Mouse (Mus musculus) layer of hippocampus, adult 2 months (tissue): Measurements from ENCODE around the gene Tmem62. TPM values are rescaled to one million over a fixed set of nuclear protein-coding genes. Genes with fewer than 3 reads are reported as not detected.
"Not testable (repeated sequence)": the region's sequence is repeated elsewhere in the genome, so short reads cannot be mapped to it uniquely, and the experiment has no call there.

Source experiments
- DNase-seq, 2 experiments: peaks; one replicate each; pipeline ENCODE4 v3.0.0; 2022; ENCODE audit warnings: low spot score in 2 of 2
- H3K27ac ChIP-seq: fragments of 200-600 bp; 2 replicates; pipeline ENCODE4 v1.8.1; 2022
- H3K4me3 ChIP-seq: fragments of 200-600 bp; 2 replicates; pipeline ENCODE4 v1.8.1; 2022; ENCODE audit warnings: mild to moderate bottlenecking
- CTCF ChIP-seq: fragments of 200-600 bp; conservative IDR thresholded peaks from 2 replicates; pipeline ENCODE4 v1.8.1; 2022; ENCODE audit warnings: antibody characterized with exemption, mild to moderate bottlenecking, moderate library complexity
- long read RNA-seq, 2 experiments: library from polyadenylated mRNA; stranded (forward); transcript quantifications; one replicate each; pipeline ENCODE4 v2.0.0; 2021; ENCODE audit warnings: borderline mapping rate in 2 of 2
- total RNA-seq, 2 experiments: library from RNA; stranded (reverse); gene quantifications; 2 replicates each; pipeline ENCODE4 v1.2.3; 2021

Gene Tmem62
- total RNA-seq, result 10 to 100 TPM; 26.2 to 26.6 TPM
- long read RNA-seq, experiment 1, transcript Tmem62-201 (14 exons, 2,921 nt), result major isoform, 10 of 17 reads
- long read RNA-seq, experiment 1, partial matches to known transcripts, result 0 of 17 reads
- long read RNA-seq, experiment 1, other reads (novel, unspliced or antisense), result 5 of 17 reads
- long read RNA-seq, experiment 2, transcript Tmem62-201 (14 exons, 2,921 nt), result major isoform, 12 of 23 reads
- long read RNA-seq, experiment 2, partial matches to known transcripts, result 1 of 23 reads
- long read RNA-seq, experiment 2, other reads (novel, unspliced or antisense), result 6 of 23 reads

DNA sequence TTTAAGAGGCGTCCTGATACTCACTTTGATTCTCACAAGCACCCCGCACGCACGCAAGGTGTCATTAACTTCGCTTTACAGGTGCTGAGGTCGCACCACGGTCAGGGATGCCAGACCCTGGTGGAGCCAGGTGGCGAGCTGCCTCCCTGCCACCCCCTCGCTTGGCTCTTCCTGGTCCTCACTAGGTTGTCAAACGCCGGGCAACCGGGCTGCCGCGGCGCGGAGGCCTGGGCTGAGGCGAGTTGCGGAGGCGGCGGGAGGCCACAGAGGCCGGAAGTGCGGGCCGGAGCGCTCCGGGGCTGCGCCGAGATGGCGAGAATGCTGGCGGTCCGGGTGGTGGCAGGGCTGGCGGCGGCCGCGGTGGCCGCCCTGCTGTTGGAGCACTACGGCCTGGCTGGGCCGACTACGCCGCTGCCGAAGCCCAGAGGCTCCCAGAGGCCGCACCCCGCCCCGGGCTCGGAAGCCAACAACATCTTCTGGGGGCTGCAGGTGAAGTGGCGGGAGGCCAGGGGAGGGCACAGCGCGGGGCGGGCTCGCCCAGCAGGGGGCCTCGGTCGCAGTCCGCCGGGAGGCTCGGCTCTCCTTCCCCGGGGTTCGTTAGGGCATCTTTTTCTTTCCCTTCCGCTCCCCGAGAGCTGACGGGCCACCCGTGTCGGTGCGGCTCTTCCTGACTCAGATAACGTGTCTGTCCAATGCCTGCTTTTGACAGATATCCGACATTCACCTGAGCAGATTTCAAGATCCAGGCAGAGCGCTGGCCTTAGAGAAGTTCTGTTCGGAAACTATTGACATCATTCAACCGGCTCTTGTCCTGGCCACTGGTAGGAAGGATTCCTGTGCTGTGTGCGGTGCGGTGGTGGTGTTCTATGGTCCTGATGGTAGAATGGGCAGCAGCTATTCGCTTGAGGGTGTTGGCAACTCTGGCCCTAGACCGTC lies at the start of gene Tmem62:
Gene Tmem62, plus strand, starts transcription at position 28 of the 936 bp plus-strand sequence.
- peak; percentile 36 to 50 for DNase-seq
- Histone ChIP-seq H3K27ac (peak within 1 kb of the TSS; percentile 96), H3K4me3 (peak within 1 kb of the TSS; percentile 78)
- TF ChIP-seq CTCF, result peak; percentile 64

DNA sequence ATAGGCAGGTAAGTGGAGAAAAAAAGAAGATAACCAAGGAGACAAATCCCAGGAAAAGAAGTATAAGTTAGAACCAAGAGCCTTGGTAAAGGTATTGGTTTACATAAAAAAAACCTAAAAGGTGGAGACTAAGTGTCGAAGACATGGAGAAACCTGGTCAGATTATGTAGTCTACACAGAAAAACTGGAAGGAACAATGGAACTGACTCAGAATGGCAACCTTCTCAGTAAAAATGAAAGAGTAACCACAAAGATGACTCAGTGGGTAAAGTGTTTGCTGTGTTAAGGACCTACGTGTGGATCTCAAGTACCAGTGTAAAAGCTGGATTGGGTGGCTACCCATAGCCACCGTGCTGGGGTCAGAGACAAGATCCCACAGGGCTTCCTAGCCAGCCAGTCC lies 43.8 kb upstream of the Tmem62 start:
- H3K27ac ChIP-seq, result no peak overlapping the region
- H3K4me3 ChIP-seq, result no peak overlapping the region
- DNase-seq, result no peak
- TF ChIP-seq CTCF, result no peak

DNA sequence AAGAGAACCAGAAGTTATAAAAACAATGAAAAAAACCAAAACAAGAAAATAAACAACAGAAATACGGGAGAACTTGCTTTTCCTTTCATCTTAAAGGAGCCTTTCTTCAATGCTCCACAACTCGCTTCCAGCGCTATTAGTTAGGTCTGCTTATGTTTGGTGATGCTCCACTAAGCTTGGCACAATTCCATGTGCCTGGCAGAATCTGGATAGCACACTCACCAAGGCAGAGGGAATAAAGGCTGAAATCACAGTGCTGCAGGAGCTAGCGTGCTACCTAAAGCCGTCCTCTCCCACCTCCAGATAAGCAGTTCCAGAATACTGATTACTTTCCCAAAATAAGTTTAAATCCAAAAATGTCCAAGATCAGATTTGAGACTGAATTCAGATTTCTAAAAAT lies 25.6 kb upstream of the Tmem62 start:
- peak; percentile 29 to 47 for DNase-seq
- no peak for TF ChIP-seq CTCF

DNA sequence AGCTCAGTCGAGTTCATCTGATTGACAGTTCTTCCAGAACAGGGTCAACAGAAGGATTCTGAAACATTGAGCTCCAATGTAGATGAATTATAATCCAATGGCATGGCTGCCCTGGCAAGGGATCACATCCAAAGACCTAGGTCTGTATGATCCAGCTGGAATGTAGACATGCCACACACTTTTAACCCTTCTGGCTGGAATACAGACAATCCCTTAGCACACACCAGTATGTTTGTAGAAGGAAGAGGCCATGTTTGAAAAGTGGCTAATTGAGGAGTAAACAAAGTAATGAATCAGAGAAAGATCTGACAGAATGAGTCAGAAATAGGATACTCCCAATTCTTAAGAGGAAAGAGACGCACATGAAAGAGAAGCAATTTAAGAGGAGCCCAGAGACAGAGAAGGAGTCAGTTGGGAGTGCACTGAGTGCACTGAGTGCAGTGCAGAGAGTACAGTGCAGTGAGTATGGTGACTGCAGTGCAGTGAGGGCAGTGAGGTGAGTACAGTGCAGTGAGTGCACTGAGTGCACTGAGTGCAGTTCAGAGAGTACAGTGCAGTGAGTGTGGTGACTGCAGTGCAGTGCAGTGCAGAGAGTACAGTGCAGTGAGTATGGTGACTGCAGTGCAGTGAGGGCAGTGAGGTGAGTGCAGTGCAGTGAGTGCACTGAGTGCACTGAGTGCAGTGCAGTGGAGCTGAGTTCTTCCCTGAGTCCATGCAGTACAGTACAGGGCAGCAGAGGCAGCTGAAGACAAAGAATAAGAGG lies 24.5 kb upstream of the Tmem62 start:
- no peak for DNase-seq
- H3K27ac ChIP-seq, result no peak overlapping the region
- no peak for TF ChIP-seq CTCF
- no peak overlapping the region for H3K4me3 ChIP-seq

More for the DNA sequence above, 25.6 kb upstream of the Tmem62 start:
- H3K27ac ChIP-seq, result 0 out of 2 replicates have a peak overlapping the region, but pooled peaks have one; percentile 3
- no peak overlapping the region for H3K4me3 ChIP-seq

DNA sequence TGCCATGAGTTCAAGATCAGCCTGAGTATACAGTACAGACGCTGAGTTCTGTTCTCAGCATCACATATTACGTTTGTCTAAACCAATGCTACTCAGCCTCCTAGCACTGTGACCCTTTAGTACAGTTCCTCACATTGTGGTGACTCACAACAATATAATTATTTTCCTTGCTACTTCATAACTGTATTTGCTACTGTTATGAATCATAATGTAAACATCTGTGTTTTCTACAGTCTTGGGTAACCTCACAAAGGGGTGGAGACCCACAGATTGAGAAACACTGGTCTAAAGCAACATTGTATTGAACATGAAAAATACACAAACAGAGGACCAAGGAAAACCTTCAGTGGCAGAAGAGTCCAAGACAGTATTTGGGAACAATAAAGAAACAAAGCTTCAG lies 17.5 kb upstream of the Tmem62 start:
- Histone ChIP-seq H3K4me3 (no peak overlapping the region), H3K27ac (no peak overlapping the region)
- no peak for TF ChIP-seq CTCF
- DNase-seq, result no peak

DNA sequence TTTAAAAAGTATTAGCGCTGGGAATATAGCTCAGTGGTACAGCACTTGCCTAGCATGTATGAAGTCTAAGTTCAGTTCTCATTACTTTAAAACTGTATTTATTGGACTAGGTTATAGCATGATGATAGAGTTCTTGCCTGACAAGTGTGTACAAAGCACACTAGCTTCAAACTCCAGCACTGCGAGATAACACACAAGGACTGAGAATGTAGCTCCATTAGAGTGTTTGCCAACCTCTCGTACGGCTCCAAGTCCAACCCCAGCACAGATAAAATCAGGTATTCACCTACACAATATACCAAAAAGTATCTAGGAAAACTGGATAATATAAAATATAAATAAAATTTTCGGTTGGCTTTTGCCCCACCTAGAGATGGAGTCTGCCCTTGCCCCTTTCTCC lies 17.0 kb upstream of the Tmem62 start:
- Histone ChIP-seq H3K4me3 (no peak overlapping the region), H3K27ac (no peak overlapping the region)
- TF ChIP-seq CTCF, result no peak

DNA sequence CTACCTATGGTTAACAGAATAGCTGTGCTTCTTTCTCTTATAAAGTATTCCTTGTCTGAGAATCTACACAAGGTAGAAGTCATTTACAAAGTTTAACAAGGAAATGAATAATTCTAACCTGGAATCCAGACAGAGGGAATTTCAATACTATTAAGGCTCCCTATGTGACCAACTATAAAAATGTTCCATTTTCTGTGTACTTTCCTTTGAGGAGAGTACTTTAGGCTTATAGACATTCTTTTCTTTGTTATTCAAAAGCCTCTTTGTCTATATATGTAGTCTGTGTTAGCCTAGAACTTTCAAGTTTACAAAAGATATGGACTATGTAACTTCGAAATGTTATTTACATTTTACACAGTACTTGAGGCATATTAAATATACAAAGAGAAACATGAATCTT lies 16.6 kb upstream of the Tmem62 start:
- no peak overlapping the region for H3K4me3 ChIP-seq
- no peak for TF ChIP-seq CTCF
- no peak for DNase-seq
- no peak overlapping the region for H3K27ac ChIP-seq

More for the DNA sequence above, 17.0 kb upstream of the Tmem62 start:
- no peak for DNase-seq

DNA sequence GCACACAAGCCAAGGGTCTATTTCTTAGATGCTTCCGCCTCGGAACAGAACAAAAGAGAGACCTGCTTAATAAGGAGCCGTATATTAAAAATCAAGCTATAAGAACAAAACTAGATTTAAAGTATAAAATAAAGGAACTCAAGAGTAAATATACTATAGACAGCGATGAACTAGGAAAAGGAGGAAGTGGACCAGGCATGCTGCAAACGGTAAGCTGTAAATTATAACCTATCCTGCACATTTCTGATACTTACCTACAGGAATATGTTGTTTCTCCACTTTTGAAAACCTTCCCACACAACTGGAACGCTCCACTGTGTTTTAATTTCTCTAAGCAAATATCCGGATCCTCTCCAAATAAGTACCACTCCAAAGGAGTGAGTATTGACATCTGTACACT lies 13.7 kb upstream of the Tmem62 start:
- DNase-seq, result no peak
- TF ChIP-seq CTCF, result no peak
- no peak overlapping the region for H3K27ac ChIP-seq
- no peak overlapping the region for H3K4me3 ChIP-seq

DNA sequence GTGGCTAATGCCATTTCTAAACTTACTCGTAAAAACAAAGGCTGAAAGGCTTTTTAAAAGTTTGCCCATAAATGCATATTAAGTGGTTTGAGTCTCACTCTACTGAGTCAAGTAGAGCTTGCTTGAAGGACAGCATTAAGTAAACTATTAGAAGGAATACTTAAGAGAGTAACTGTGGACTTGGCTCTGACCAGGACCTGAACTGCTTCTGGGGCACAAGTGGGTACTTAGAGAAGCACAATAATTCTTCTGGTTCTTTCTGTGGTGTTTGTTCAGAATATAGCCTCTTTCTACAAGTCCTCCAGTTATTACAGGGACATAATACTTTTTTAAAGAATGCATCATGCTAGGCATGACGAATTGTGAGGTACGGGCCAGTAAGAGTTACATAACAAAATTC lies 11.3 kb upstream of the Tmem62 start:
- DNase-seq, result no peak
- H3K4me3 ChIP-seq, result no peak overlapping the region
- no peak for TF ChIP-seq CTCF
- no peak overlapping the region for H3K27ac ChIP-seq

DNA sequence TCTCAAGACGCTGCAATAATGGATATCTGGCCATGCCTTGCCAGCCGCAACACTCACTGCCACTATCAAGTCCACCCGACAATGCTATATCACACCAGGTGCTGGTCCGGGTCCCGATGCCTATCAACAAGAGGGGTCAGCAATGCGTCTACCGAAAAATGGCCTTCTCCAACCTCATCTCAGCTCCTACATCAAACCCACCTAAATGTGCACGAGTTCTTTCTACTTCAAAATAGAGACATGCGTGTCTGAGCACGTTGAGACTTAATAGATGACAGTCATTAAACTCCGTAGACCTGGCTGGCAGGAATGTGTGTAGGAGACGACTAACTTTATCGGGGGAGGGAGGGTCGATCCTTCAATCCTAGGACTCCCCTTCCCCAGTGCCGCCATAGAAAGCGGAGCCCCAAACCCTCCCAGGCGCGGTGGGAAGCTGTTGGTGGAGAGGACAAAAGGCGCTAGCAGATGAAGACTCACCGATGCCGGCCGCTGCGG lies 6.7 kb upstream of the Tmem62 start:
- no peak for DNase-seq
- H3K27ac ChIP-seq, result peak overlapping the region; percentile 94
- H3K4me3 ChIP-seq, result peak overlapping the region; percentile 82
- no peak for TF ChIP-seq CTCF

DNA sequence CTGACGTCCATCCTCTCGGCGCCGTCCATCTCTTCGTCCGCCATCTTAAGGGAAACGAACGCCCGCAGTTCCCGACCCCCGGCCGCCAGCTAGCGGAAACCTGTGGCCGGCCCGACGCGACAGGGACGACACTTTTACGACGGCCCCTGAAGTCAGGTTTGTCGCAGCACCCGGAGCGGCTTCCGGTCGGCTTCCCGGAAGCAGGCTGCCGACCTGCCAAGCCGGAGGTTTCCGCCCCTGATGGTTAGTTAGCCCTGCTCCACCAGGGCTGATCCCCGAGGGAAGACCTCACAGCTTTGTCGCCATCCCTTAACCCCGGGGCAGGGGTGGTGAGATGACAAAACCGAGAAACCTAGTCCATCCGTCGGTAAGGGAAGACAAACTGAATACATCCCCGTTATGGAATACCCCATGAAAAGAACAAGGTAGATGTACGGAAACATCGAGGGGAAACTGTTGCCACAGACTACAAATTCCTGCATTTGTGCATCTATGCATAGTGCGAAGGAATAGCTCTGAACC lies 6.2 kb upstream of the Tmem62 start, which contains the start of gene Ubr1:
Gene Ubr1, minus strand, starts transcription at position 157 of the 522 bp plus-strand sequence.
- Histone ChIP-seq H3K27ac (peak within 1 kb of the TSS; percentile 94), H3K4me3 (peak within 1 kb of the TSS; percentile 82)
- peak; percentile 85 to 87 for DNase-seq
- peak; percentile 22; the same call in 1 of the 2 replicates for TF ChIP-seq CTCF

DNA sequence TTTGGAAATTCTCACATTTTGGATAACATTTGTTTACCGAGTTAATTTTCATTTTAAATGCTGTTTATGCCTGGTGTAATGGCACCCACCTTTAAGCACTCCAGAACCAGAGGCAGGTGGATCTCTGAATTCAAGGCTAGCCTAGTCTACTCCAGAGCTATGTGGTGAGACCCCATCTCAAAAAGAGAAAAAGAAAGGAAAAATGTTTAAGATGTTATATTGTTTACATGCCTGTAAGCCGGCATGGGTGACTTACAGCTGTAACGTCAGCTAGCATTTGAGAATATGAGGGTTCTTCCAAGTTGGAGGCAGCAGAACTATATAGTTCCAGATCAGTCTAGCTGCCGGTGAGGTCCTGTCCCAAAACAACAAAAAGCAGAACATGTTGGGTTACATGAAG lies 5.1 kb upstream of the Tmem62 start:
- TF ChIP-seq CTCF, result no peak
- DNase-seq, result no peak
- H3K27ac ChIP-seq, result no peak overlapping the region
- no peak overlapping the region for H3K4me3 ChIP-seq

DNA sequence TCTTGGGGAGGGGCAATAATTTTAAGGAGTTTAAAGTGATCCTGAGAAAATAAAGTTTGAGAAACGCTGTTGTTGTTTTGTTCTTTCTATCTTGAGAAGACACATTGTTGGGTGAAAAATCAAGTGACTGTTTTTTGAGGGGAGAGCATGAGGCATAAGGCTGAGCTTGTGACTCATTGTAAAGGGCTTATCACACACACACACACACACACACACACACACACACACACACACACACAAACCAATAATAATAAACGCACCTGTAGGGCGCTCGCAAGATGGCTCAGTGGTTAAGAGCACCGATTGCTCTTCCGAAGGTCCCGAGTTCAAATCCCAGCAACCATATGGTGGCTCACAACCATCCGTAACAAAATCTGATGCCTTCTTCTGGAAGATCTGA lies 4.6 kb upstream of the Tmem62 start:
- H3K4me3 ChIP-seq, H3K27ac ChIP-seq, DNase-seq: not testable (repeated sequence)
